Mouse (Mus musculus) liver, postnatal 0 days (tissue): Measurements from ENCODE around the gene Drc1.

Experiments used
- CTCF ChIP-seq: sonication (generic); IDR thresholded peaks from 2 replicates; pipeline ENCODE4 v1.5.1; 2016; ENCODE audit warnings: antibody characterized with exemption, low read depth
- EP300 ChIP-seq: IDR thresholded peaks from 2 replicates; pipeline ENCODE4 v1.6.1; 2016; ENCODE audit warnings: antibody characterized with exemption, low read depth, mild to moderate bottlenecking

- TF ChIP-seq CTCF (no peak), EP300 (no peak)
Measured at GRCm38 (mm10) chr5:30281291-30281732, at the start of gene Drc1.
